Mouse (Mus musculus) megakaryocyte-erythroid progenitor cell, adult 5 weeks (primary cell): ENCODE measurements around the gene Snai3. TPM values are rescaled to one million over a fixed set of nuclear protein-coding genes. Genes with fewer than 3 reads are reported as not detected.

Experiments used
- polyA plus RNA-seq: library from polyadenylated mRNA; stranded (reverse); fragments of >175 nt; gene quantifications from 2 replicates; pipeline ENCODE4 v1.2.3, GENCODE M21; 2012

The Snai3 gene
- 0.22 TPM in 2 replicates for polyA plus RNA-seq

GRCm38 (mm10) chr8:122460524-122461472 is at the start of gene Snai3:
Snai3 (minus strand) TSS chr8:122460733.

GRCm38 (mm10) chr8:122475580-122476320 is 15.2 kb upstream of the Snai3 start, which contains the start of the genes Rnf166 and Ctu2:
Rnf166 (minus strand) TSS chr8:122476064.
Ctu2 (plus strand) TSS chr8:122476143.

DNA sequence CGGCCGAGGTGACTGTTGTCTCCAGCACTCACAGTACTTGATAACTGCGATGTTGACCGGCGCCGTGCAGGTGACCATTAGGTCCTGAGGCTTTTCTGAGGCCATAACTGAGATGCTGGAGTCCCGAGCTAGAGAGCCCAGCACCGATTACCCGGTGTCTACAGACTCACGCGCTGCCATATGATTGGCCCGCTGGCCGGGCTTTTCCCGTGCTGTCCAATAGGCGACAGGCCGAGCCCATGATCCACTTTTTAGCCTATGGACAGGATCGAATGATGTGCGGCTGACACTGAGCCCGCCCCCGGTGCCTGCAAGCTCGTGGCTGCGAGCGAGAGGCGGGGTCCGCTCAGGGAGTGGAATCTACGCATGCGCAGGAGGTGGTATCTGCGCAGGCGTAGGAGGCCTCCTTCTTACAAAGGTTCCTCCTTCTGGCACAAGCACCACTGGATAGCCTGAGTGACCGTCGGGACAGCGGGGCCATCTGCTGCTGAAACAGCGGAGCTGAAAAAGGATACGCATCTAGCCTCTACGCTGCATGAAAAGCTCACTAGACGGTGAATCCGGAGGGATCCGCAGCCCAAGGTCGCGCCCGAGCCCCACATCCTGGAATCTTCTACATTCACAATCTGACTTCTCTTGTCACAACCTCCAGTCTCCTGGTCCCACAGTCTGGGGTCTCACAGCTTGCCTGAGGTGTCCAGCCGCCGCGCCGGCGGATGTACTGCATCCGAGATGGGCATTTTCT is 17.1 kb downstream of the Snai3 start, which contains the start of gene Mvd:
Gene Mvd, minus strand, starts transcription at position 161 of the 745 bp plus-strand sequence.

GRCm38 (mm10) chr8:122432443-122433268 is 27.9 kb downstream of the Snai3 start, which contains the start of gene Cyba:
Cyba (minus strand) TSS chr8:122432930.

GRCm38 (mm10) chr8:122421376-122422070 is 39.0 kb downstream of the Snai3 start, which contains the start of gene Il17c:
Il17c (plus strand) TSS chr8:122422020.

Other genes starting within 250 kb of the Snai3 start
- gene Zfpm1, start 178.6 kb downstream of the Snai3 start, polyA plus RNA-seq = 410 and 679 TPM in 2 replicates
- 0.05 TPM in 1 of 2 replicates, not detected in the other for gene Trhr2, start 100.0 kb downstream of the Snai3 start, polyA plus RNA-seq
- gene Zc3h18, start 84.1 kb downstream of the Snai3 start, polyA plus RNA-seq = 119 and 172 TPM in 2 replicates
- 0.98 and 1.5 TPM in 2 replicates for gene Il17c, start 38.7 kb downstream of the Snai3 start, polyA plus RNA-seq
- gene Cyba, start 27.8 kb downstream of the Snai3 start, polyA plus RNA-seq = 676 and 930 TPM in 2 replicates
- gene Mvd, start 17.3 kb downstream of the Snai3 start, polyA plus RNA-seq = 8.7 and 10.5 TPM in 2 replicates
- gene Rnf166, start 15.3 kb upstream of the Snai3 start, polyA plus RNA-seq = 72.3 and 82.1 TPM in 2 replicates
- gene Ctu2, start 15.4 kb upstream of the Snai3 start, polyA plus RNA-seq = 26.0 and 31.1 TPM in 2 replicates
- 76.7 and 90.2 TPM in 2 replicates for gene Piezo1, start 90.6 kb upstream of the Snai3 start, polyA plus RNA-seq
- gene Cdt1, start 107.3 kb upstream of the Snai3 start, polyA plus RNA-seq = 400 and 435 TPM in 2 replicates
- 259 and 276 TPM in 2 replicates for gene Aprt, start 116.2 kb upstream of the Snai3 start, polyA plus RNA-seq
- gene Galns, start 150.7 kb upstream of the Snai3 start, polyA plus RNA-seq = 23.7 and 36.9 TPM in 2 replicates
- 0.58 and 1.0 TPM in 2 replicates for gene Trappc2l, start 150.9 kb upstream of the Snai3 start, polyA plus RNA-seq
- 0.07 TPM in 1 of 2 replicates, not detected in the other for gene Pabpn1l, start 162.0 kb upstream of the Snai3 start, polyA plus RNA-seq
- gene Cbfa2t3, start 238.4 kb upstream of the Snai3 start, polyA plus RNA-seq = 112 and 122 TPM in 2 replicates